In genomic region chr2:120539333-120539732, GRCm38 (mm10) we compare ENCODE assay signal across 8 mouse cellular contexts. TPM values are rescaled to one million over a fixed set of nuclear protein-coding genes. Genes with fewer than 3 reads are reported as not detected.
DNase-seq lines count a peak whose midpoint lies in the region; ATAC-seq and TF ChIP-seq lines count a peak whose summit lies in the region.

No protein-coding gene starts in this region.

- peak in 1 of 2 experiments; percentile 12 for DNase-seq in cerebellum, adult 2 months
- DNase-seq in lung, embryonic 14.5 days: no peak
- no peak for DNase-seq in lung, adult 2 months
- no peak for DNase-seq in frontal cortex, adult 2 months (ENCODE audit: extremely low spot score in 1 of 2, low spot score in 1 of 2)
- DNase-seq in cerebellum, adult 18-20 months: no peak

- peaks cover 22% of the 10 kb centered on the region for H3K36me3 ChIP-seq in lung, embryonic 14.5 days (ENCODE audit: insufficient read depth)
- H3K36me3 ChIP-seq in heart, embryonic 11.5 days (ENCODE audit: control insufficient read depth, insufficient read depth, low read length): peaks cover 8% of the 10 kb centered on the region
- H3K36me3 ChIP-seq in neural tube, embryonic 12.5 days: peaks cover 17% of the 10 kb centered on the region

- H3K4me3 ChIP-seq in cerebellum, adult 2 months (replicated peaks; ENCODE audit: insufficient read depth, low read depth, low read length): no peak overlapping the region
- H3K4me3 ChIP-seq in lung, embryonic 14.5 days (ENCODE audit: low read depth, low read length): no peak overlapping the region
- no peak overlapping the region for H3K4me3 ChIP-seq in lung, adult 2 months (replicated peaks; ENCODE audit: extremely low read depth, low read depth, low read length)
- peak overlapping the region; percentile 21; the same call in 1 of the 2 replicates for H3K4me3 ChIP-seq in heart, embryonic 11.5 days (ENCODE audit: low read depth, low read length)
- H3K4me3 ChIP-seq in neural tube, embryonic 12.5 days: no peak overlapping the region

- no peak for TF ChIP-seq CTCF in cerebellum, adult 2 months (IDR thresholded peaks at IDR 0.05; ENCODE audit: borderline replicate concordance, insufficient read depth, low read depth, low read length)
- no peak for TF ChIP-seq CTCF in lung, embryonic 14.5 days (IDR thresholded peaks at IDR 0.05; ENCODE audit: low read depth)
- TF ChIP-seq CTCF in lung, adult 2 months (IDR thresholded peaks at IDR 0.05; ENCODE audit: insufficient read depth, low read length): no peak

- peak overlapping the region; percentile 46 for H3K4me2 ChIP-seq in lung, embryonic 14.5 days
- peak overlapping the region; percentile 46 for H3K4me2 ChIP-seq in heart, embryonic 11.5 days
- peak overlapping the region; percentile 29 for H3K4me2 ChIP-seq in neural tube, embryonic 12.5 days (replicated peaks)

- H3K9me3 ChIP-seq in lung, embryonic 14.5 days (ENCODE audit: low read depth, low read length): no peaks in the 10 kb centered on the region
- H3K9me3 ChIP-seq in heart, embryonic 11.5 days (replicated peaks; ENCODE audit: control insufficient read depth, low read length): no peaks in the 10 kb centered on the region
- H3K9me3 ChIP-seq in neural tube, embryonic 12.5 days: no peaks in the 10 kb centered on the region

- no peak for TF ChIP-seq POLR2A in cerebellum, adult 2 months (IDR thresholded peaks at IDR 0.05; ENCODE audit: borderline replicate concordance, insufficient read depth, low read length)
- no peak for TF ChIP-seq POLR2A in lung, adult 2 months (IDR thresholded peaks at IDR 0.05; ENCODE audit: borderline replicate concordance, extremely low read depth, low read depth, low read length)

- no peak for ATAC-seq in cerebellum, adult (ENCODE audit: insufficient number of reproducible peaks, low FRiP score, low TSS enrichment)
- peak; percentile 50; the same call in 1 of the 2 replicates for ATAC-seq in lung, embryonic 14.5 days (ENCODE audit: insufficient read depth)
- no peak for ATAC-seq in heart, embryonic 11.5 days (replicated peaks; ENCODE audit: insufficient number of reproducible peaks, low FRiP score, low TSS enrichment)
- peak; percentile 90 for ATAC-seq in neural tube, embryonic 12.5 days (ENCODE audit: low FRiP score, low read depth)

- H3K27me3 ChIP-seq in cerebellum, adult 2 months (ENCODE audit: control insufficient read depth, insufficient read depth, low read length): no peaks in the 10 kb centered on the region
- H3K27me3 ChIP-seq in lung, embryonic 14.5 days (ENCODE audit: insufficient read depth, low read length): no peaks in the 10 kb centered on the region
- H3K27me3 ChIP-seq in heart, embryonic 11.5 days (ENCODE audit: control insufficient read depth, insufficient read depth, low read length): no peaks in the 10 kb centered on the region
- H3K27me3 ChIP-seq in neural tube, embryonic 12.5 days (replicated peaks): no peaks in the 10 kb centered on the region

- no peak overlapping the region for H3K9ac ChIP-seq in lung, embryonic 14.5 days
- H3K9ac ChIP-seq in heart, embryonic 11.5 days (ENCODE audit: low read depth, low read length): no peak overlapping the region; the same call in 1 of the 2 replicates
- H3K9ac ChIP-seq in neural tube, embryonic 12.5 days: no peak overlapping the region

- H3K27ac ChIP-seq in cerebellum, adult 2 months (ENCODE audit: insufficient read depth, low read length): 0 out of 2 replicates have a peak overlapping the region, but pooled peaks have one; percentile 39
- H3K27ac ChIP-seq in lung, embryonic 14.5 days (ENCODE audit: low read depth): peak overlapping the region; percentile 60
- H3K27ac ChIP-seq in heart, embryonic 11.5 days (ENCODE audit: low read depth, low read length): peak overlapping the region; percentile 77
- no peak overlapping the region for H3K27ac ChIP-seq in neural tube, embryonic 12.5 days

- WGBS in cerebellum, adult 2 months: 3% methylated on average over 3 of the region's 3 CpGs
- 51% methylated on average over 3 of the region's 3 CpGs for WGBS in lung, embryonic 14.5 days
- WGBS in lung, adult 2 months: 32% methylated on average over 3 of the region's 3 CpGs
- WGBS in heart, embryonic 11.5 days (ENCODE audit: insufficient replicate concordance): 46% methylated on average over 3 of the region's 3 CpGs
- WGBS in neural tube, embryonic 12.5 days: 52% methylated on average over 3 of the region's 3 CpGs

- H3K4me1 ChIP-seq in cerebellum, adult 2 months (ENCODE audit: control insufficient read depth, insufficient read depth, low read length): peaks cover 9% of the 10 kb centered on the region; the same call in 1 of the 2 replicates
- H3K4me1 ChIP-seq in lung, embryonic 14.5 days (ENCODE audit: insufficient read depth): peaks cover 8% of the 10 kb centered on the region; the same call in 1 of the 2 replicates
- H3K4me1 ChIP-seq in lung, adult 2 months (ENCODE audit: control insufficient read depth, insufficient read depth, low read length): peaks cover 4% of the 10 kb centered on the region
- peaks cover 8% of the 10 kb centered on the region; the same call in 1 of the 2 replicates for H3K4me1 ChIP-seq in heart, embryonic 11.5 days (ENCODE audit: control insufficient read depth, insufficient read depth, low read length)
- H3K4me1 ChIP-seq in neural tube, embryonic 12.5 days: no peaks in the 10 kb centered on the region

RNA-seq across cellular contexts. Expression of gene Zfp106, which starts 24.3 kb away (rescaled TPM):
- polyA plus RNA-seq in cerebellum, adult 2 months (2012; rRNA removed): 66.0 and 66.3 TPM in 2 replicates
- polyA plus RNA-seq in lung, embryonic 14.5 days (2014; fragmentation: Nextera tagmentation; extraction: Ambion mirVana): 54.0 and 57.9 TPM in 2 replicates
- polyA plus RNA-seq in lung, adult 2 months (2012; rRNA removed): 48.6 and 51.0 TPM in 2 replicates
- 50.7 and 56.6 TPM in 2 replicates for polyA plus RNA-seq in heart, embryonic 11.5 days (2014; fragmentation: Nextera tagmentation; extraction: Ambion mirVana)
- 47.8 and 52.2 TPM in 2 replicates for polyA plus RNA-seq in neural tube, embryonic 12.5 days (2016; fragmentation: Nextera tagmentation; extraction: Ambion mirVana)
- polyA plus RNA-seq in frontal cortex, adult 2 months (2012; rRNA removed): 73.3 and 79.9 TPM in 2 replicates

RNA-seq across cellular contexts. Expression of gene Snap23, which starts 28.1 kb away (rescaled TPM):
- polyA plus RNA-seq in cerebellum, adult 2 months (2012; rRNA removed): 16.9 and 17.8 TPM in 2 replicates
- polyA plus RNA-seq in lung, embryonic 14.5 days (2014; fragmentation: Nextera tagmentation; extraction: Ambion mirVana): 54.7 and 58.2 TPM in 2 replicates
- polyA plus RNA-seq in lung, adult 2 months (2012; rRNA removed): 5.2 and 11.1 TPM in 2 replicates
- 66.2 and 69.1 TPM in 2 replicates for polyA plus RNA-seq in heart, embryonic 11.5 days (2014; fragmentation: Nextera tagmentation; extraction: Ambion mirVana)
- polyA plus RNA-seq in neural tube, embryonic 12.5 days (2016; fragmentation: Nextera tagmentation; extraction: Ambion mirVana): 34.2 and 35.1 TPM in 2 replicates
- 19.7 and 21.8 TPM in 2 replicates for polyA plus RNA-seq in frontal cortex, adult 2 months (2012; rRNA removed)

Comparison
In these comparisons a context has a peak if more than half of its experiments do, and no peak if none do; other contexts are left out.
1. ATAC-seq: peak in lung, embryonic 14.5 days (single experiment) and neural tube, embryonic 12.5 days (single experiment); none in cerebellum, adult (single experiment) and heart, embryonic 11.5 days (single experiment).
2. Peak in every context shown above with its lines, with median percentiles within 50 percentile points of each other: H3K4me2 ChIP-seq.